In genomic region chr4:99222221-99222620, GRCm38 (mm10) we compare ENCODE assay signal across 14 mouse cellular contexts.
"Had no signal": no experiment of that assay in that cellular context is flagged by ENCODE, and none has a peak within 500 bp of the region (broad histone marks: within the 10 kb centered on the region; RNA-seq: fewer than 3 reads in every experiment).

No protein-coding gene starts in this region.

- DNase-seq: gastrocnemius, adult 2 months; gastrocnemius, postnatal 10 days; gastrocnemius, postnatal 25 days; heart, adult 2 months; heart, postnatal 14 days; heart, postnatal 4 days; kidney, adult 11 months; kidney, adult 2 months; kidney, adult 9 months; kidney, postnatal 14 days; kidney, postnatal 36 days; layer of hippocampus, adult 9-11 months; layer of hippocampus, postnatal 36 days; left cerebral cortex, postnatal 4 days had no signal
